12 mouse cellular contexts compared by ENCODE assay signal in genomic region chr1:64949377-64949776, GRCm38 (mm10). TPM values are rescaled to one million over a fixed set of nuclear protein-coding genes. Genes with fewer than 3 reads are reported as not detected.
A peak's percentile ranks its signal among the peaks of the same experiment; 100 is the strongest.
DNase-seq lines count a peak whose midpoint lies in the region; ATAC-seq lines count a peak whose summit lies in the region.
"Had no signal": no experiment of that assay in that cellular context is flagged by ENCODE, and none has a peak within 500 bp of the region (broad histone marks: within the 10 kb centered on the region; RNA-seq: fewer than 3 reads in every experiment).

No protein-coding gene starts in this region.

- H3K9ac ChIP-seq in forebrain, embryonic 16.5 days (replicated peaks; ENCODE audit: low read depth, low read length) = no peak overlapping the region
- H3K9ac ChIP-seq: embryonic facial prominence, embryonic 13.5 days; liver, embryonic 12.5 days had no signal

- no peaks in the 10 kb centered on the region for H3K27me3 ChIP-seq in forebrain, embryonic 16.5 days (replicated peaks; ENCODE audit: control insufficient read depth, insufficient read depth, low read length)
- H3K27me3 ChIP-seq: embryonic facial prominence, embryonic 13.5 days; liver, embryonic 12.5 days had no signal

- H3K4me1 ChIP-seq in forebrain, embryonic 16.5 days (replicated peaks; ENCODE audit: control insufficient read depth, insufficient read depth, low read length) = no peaks in the 10 kb centered on the region
- H3K4me1 ChIP-seq: embryonic facial prominence, embryonic 13.5 days had no signal

- no peaks in the 10 kb centered on the region for H3K36me3 ChIP-seq in forebrain, embryonic 16.5 days (ENCODE audit: control insufficient read depth, insufficient read depth)
- H3K36me3 ChIP-seq: embryonic facial prominence, embryonic 13.5 days; liver, embryonic 12.5 days had no signal

- H3K4me2 ChIP-seq in forebrain, embryonic 16.5 days (ENCODE audit: low read length) = no peak overlapping the region
- H3K4me2 ChIP-seq: embryonic facial prominence, embryonic 13.5 days; liver, embryonic 12.5 days had no signal

- 95% methylated on average over 8 of the region's 8 CpGs for whole genome bisulfite sequencing in forebrain, embryonic 16.5 days

- H3K4me3 ChIP-seq in forebrain, embryonic 16.5 days (replicated peaks; ENCODE audit: low read length) = no peak overlapping the region
- H3K4me3 ChIP-seq: embryonic facial prominence, embryonic 13.5 days; liver, embryonic 12.5 days had no signal

- H3K9me3 ChIP-seq in forebrain, embryonic 16.5 days (ENCODE audit: control insufficient read depth, low read length) = no peaks in the 10 kb centered on the region
- H3K9me3 ChIP-seq: embryonic facial prominence, embryonic 13.5 days; liver, embryonic 12.5 days had no signal

- H3K27ac ChIP-seq in forebrain, embryonic 16.5 days (ENCODE audit: low read length) = no peak overlapping the region
- H3K27ac ChIP-seq: embryonic facial prominence, embryonic 13.5 days; liver, embryonic 12.5 days had no signal

- peak; percentile 92 for ATAC-seq in granulocyte monocyte progenitor cell, adult 5-6 weeks (replicated peaks; ENCODE audit: poor library complexity, severe bottlenecking)
- peak; percentile 98 for ATAC-seq in megakaryocyte progenitor cell, adult 5-6 weeks (replicated peaks; ENCODE audit: poor library complexity)
- ATAC-seq in forebrain, embryonic 16.5 days = no peak
- ATAC-seq: liver, embryonic 12.5 days had no signal

- DNase-seq in urinary bladder, postnatal 25 days (ENCODE audit: low spot score) = peak; percentile 30
- no peak for DNase-seq in urinary bladder, adult 18-20 months (ENCODE audit: low spot score in 2 of 2)
- no peak for DNase-seq in kidney, postnatal 36 days
- DNase-seq in frontal cortex, postnatal 25 days (ENCODE audit: low spot score in 2 of 2) = no peak
- DNase-seq in testis, postnatal 10 days (ENCODE audit: low spot score) = no peak
- DNase-seq: gastrocnemius, postnatal 10 days; right cerebral cortex, postnatal 25 days had no signal

RNA-seq across cellular contexts. Expression of gene Plekhm3, which starts 7.2 kb away (rescaled TPM):
- total RNA-seq in granulocyte monocyte progenitor cell, adult 5-6 weeks (2014; fragmentation: Nextera tagmentation) = 12.5 and 13.5 TPM in 2 replicates
- 5.4 and 8.5 TPM in 2 replicates for total RNA-seq in granulocyte monocyte progenitor cell, adult 5-6 weeks (2017)
- 8.2 and 9.2 TPM in 2 replicates for total RNA-seq in megakaryocyte progenitor cell, adult 5-6 weeks (2015)
- 3.3 and 3.5 TPM in 2 replicates for total RNA-seq in megakaryocyte progenitor cell, adult 5-6 weeks (2017)
- polyA plus RNA-seq in forebrain, embryonic 16.5 days (2015; fragmentation: Nextera tagmentation; extraction: Ambion mirVana) = 9.2 and 10.9 TPM in 2 replicates
